Mouse (Mus musculus): ENCODE measurements around the gene Gm17268. TPM values are rescaled to one million over a fixed set of nuclear protein-coding genes. Genes with fewer than 3 reads are reported as not detected.
A peak's percentile ranks its signal among the peaks of the same experiment; 100 is the strongest.

Gene Gm17268
- not detected for total RNA-seq (2022)

DNA sequence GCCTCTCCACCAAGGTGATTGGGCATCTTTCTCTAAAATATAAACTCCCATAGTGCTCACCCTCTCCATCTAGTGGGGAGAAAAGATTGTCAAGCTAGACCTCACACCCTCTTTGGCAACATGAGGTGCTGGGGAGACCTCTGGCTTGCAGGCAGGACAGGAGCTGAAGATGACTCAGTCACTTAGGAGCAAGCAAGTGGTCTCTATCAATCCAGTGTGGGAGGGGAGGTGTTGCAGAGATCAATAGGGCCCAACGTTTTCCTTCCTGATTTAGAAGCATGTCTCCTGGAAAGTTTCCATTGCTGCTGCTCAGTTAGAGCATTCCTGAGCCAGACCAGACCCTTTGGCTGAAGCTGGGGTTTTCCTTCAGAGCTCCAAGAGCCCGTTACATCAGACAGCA is at the start of gene Gm17268:
Gm17268 (minus strand) TSS at position 28 of the 400 bp plus-strand sequence.
- no peak for DNase-seq (ENCODE audit: low spot score in 2 of 2)

GRCm38 (mm10) chr11:82084360-82084759 is 46.0 kb upstream of the Gm17268 start:
- DNase-seq (ENCODE audit: low spot score in 2 of 2) = no peak

GRCm38 (mm10) chr11:82080865-82081264 is 42.5 kb upstream of the Gm17268 start:
- no peak for DNase-seq (ENCODE audit: low spot score in 2 of 2)

DNA sequence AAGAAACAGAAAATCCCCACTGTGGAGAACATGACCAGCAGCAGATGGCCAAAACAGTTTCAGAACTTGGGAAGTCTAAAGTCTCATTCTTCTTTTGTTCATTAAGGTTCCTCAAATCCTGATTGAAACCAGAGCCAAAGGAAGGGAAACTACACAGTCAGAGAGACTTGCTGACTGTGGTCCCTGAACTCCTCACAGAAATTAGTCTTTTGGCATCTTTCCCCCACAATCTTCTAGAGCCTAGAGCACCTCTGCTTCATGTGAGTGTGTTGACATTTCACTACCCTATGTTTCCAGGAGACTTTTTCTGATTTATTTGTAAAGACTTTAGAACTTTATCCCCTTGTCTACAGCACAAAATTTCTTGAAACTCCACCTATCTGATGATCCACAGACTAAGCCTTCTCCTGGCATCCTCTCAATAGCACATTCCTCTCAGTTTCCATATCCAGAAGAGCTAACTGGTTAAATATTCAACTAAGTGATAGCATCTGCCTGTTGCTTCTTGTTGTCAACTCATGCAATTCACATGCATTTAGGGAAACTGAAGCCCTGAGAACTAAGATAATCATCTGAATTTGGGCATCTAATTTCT is 39.9 kb upstream of the Gm17268 start:
- DNase-seq (ENCODE audit: low spot score in 2 of 2) = no peak

- DNase-seq (ENCODE audit: low spot score in 2 of 2) = no peak
Observed at GRCm38 (mm10) chr11:82077031-82077430, 38.7 kb upstream of the Gm17268 start.

GRCm38 (mm10) chr11:82073686-82074085 is 35.3 kb upstream of the Gm17268 start:
- no peak for DNase-seq (ENCODE audit: low spot score in 2 of 2)

DNA sequence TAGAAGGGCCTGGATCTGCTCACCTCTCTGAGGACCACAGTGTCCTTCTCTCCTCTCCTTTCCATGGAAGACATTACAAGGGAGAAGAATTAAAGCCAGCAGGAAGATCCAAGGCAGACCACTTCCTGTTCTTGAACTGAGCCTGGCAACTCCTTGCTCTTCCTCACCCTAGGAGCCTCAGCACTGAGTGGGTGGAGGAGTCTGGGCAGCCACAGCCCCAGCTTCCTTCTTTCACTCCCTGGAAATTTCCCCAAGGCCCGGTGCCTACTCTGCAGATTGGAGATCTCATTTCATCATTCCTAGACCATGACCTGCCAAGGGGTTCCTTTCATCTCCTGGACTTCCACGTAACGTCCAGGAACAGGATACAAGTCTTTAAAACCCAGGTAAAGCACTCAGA is 34.6 kb upstream of the Gm17268 start:
- no peak for DNase-seq (ENCODE audit: low spot score in 2 of 2)

- no peak for DNase-seq (ENCODE audit: low spot score in 2 of 2)
Observed at GRCm38 (mm10) chr11:82072374-82072773, 34.0 kb upstream of the Gm17268 start.

GRCm38 (mm10) chr11:82071076-82071475 is 32.7 kb upstream of the Gm17268 start:
- DNase-seq (ENCODE audit: low spot score in 2 of 2) = no peak

DNA sequence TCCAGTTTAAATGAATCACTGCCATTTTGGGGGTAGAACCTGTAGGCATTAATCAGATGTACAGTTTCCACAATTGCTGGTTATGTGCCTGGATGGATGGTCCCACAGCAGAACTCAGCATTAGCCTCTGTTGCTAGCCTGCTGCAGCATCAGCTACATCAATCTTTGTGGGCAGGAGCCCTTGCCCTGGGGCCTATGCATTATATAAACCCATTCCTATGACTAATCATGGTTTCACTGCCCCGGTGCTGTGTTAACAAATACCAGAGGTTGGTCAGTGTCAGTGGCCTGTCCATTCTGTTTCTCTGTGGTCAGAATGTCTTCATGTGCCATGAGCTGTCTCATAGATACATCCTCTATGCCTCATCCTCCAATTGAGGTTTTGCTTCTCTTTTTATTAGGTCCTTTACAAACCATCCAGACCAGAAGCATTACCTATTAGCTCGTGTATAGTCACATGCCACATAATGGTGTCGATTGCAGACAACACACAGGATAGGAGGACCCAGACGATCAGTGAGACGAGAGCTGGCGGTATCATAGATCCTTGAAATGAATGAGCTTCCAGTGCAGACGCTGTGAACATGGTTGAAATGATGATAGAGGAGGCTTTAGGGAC is 28.7 kb upstream of the Gm17268 start:
- no peak for DNase-seq (ENCODE audit: low spot score in 2 of 2)

GRCm38 (mm10) chr11:82063454-82063853 is 25.1 kb upstream of the Gm17268 start:
- no peak for DNase-seq (ENCODE audit: low spot score in 2 of 2)

DNA sequence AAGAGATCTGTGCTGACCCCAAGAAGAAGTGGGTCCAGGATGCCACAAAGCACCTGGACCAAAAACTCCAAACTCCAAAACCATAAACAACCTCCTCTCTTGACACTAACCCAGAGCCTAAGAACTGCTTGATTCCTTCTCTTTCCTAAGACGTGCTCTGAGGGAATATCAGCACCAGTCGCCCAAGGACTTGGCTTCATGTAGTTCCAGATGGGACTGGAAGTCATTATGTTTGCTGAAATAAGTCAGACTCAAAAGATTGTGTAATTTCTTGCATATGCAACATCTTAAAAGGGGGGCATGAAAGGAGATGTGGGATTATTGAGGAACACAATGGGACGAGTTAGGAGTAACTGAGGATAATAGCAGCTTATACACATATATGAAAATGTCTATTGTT is 23.9 kb upstream of the Gm17268 start:
- DNase-seq (ENCODE audit: low spot score in 2 of 2) = no peak

DNA sequence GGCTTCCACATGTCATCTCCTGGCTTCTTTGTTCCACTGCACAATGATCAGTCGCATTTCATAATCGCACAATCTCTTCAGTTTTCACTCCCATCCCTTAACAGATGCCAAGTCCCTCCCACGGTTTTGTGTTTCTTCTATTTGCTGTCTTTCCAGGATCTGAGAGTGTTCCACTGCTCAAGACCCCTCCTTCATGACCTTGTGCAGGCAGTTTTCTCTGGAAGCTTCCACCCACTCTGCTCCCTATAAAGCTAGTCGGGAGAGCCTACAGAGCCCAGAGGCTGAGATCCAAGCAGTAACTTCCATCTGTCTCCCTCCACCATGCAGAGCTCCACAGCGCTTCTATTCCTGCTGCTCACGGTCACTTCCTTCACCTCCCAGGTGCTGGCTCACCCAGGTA is 19.3 kb upstream of the Gm17268 start, which contains the start of gene Ccl11:
Ccl11 (plus strand) TSS at position 178 of the 400 bp plus-strand sequence.
- DNase-seq (ENCODE audit: low spot score in 2 of 2) = peak in 1 of 2 experiments; percentile 19

DNA sequence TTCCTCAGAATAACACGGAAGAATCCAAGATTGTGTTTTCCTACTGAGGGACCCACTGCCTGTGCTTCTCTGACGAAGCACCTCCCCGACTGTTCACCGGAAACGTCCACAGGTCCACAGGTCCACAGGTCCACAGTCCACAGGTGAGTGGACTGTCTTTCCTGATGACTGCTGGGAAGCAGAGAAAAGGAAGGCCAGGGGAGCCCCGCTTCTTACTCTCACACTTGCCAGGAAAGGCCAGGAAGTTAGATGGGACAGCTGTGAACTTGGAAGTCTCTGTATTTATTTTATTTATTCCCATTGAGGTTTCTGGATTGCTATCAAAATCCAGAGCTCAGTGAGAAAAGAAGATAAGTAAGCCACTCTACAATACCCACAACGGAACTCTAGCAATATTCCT is 15.5 kb upstream of the Gm17268 start:
- no peak for DNase-seq (ENCODE audit: low spot score in 2 of 2)

DNA sequence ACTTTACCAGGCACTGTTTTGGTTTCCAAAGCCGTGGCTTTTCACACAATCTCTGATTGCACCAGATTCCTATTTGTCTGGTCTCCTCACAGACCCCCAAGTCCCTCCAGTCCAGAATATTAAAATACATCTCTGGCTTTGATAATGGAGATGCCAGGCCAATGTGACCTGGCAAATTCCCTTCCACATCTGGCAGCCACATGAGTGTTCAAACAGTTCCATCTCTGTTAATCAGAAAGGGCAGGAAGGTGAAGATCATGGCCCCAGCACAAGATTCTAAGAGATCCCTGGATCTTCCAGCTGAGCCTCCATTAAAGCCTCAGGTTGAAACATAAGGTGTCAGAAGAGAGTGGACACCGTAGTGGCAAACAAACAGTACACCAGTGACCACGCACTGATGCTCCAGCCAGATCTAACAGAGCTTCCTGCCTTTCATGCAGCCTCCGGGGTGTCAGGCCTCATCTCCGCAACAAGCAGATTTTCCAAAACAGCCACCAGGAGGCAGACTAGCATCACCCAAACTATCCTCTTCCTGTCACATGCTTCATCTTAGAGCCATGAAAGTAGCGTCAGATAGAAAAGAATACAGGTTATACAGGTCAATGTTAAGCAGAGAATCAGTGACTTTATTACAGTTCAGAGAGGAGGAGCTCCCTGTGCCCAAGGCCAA is 9.5 kb upstream of the Gm17268 start:
- no peak for DNase-seq (ENCODE audit: low spot score in 2 of 2)

DNA sequence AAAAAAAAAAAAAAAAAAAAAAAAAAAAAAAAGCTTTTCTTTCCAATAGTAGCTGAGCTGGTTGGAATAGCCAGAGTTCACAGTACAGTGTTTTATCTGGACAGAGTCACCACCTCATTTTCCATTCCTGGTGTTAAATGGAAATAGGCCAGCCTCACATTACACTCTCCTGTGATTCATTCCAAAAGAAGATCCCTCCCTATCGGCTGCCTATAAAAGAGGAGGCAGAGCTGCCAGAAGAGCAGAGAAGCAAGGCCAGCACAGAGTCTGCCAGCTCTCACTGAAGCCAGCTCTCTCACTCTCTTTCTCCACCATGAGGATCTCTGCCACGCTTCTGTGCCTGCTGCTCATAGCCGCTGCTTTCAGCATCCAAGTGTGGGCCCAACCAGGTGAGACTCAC is 7.1 kb upstream of the Gm17268 start, which contains the start of gene Ccl7:
Ccl7 (plus strand) TSS at position 242 of the 400 bp plus-strand sequence.
- DNase-seq (ENCODE audit: low spot score in 2 of 2) = no peak

DNA sequence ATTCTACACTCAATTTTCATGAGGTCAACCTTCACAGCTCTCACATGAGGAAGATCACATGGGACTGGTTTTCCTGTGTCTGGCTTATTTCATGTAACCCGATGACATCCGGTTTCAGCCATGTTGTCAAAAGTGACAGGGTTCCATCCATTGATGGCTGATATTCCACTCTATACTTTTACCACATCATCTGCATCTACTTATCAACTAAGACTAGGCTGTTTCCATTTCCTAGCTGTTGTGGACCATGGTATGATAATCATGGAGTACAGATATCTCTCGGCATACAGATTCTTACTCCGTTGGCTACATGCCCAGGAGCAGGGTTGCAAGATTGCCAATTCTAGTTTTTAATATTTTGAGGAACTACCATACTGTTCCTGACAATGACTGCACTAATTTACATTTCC is 3.3 kb upstream of the Gm17268 start:
- no peak for DNase-seq (ENCODE audit: low spot score in 2 of 2)

GRCm38 (mm10) chr11:82039132-82039660 is 834 bp upstream of the Gm17268 start:
- no peak for DNase-seq (ENCODE audit: low spot score in 2 of 2)

DNA sequence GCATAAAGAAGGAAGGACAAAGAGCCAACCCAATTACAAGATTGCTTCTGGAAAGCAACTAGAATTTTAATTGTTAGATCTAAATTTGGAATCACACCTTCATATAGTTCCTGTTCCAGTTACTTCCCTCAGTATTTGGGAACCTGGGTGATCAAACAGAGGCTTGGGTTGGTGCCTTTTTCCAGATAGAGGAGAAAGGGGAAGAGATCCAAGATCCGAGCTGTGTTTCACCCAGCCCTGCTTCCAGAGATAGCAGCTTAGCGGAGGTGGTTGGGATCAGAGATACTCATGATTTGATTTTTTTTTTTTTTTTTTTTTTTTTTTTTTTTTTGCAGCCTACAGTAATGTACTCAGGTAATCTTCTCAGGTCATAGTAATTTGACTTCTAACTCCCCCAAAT is 2.5 kb downstream of the Gm17268 start:
- DNase-seq (ENCODE audit: low spot score in 2 of 2) = no peak

DNA sequence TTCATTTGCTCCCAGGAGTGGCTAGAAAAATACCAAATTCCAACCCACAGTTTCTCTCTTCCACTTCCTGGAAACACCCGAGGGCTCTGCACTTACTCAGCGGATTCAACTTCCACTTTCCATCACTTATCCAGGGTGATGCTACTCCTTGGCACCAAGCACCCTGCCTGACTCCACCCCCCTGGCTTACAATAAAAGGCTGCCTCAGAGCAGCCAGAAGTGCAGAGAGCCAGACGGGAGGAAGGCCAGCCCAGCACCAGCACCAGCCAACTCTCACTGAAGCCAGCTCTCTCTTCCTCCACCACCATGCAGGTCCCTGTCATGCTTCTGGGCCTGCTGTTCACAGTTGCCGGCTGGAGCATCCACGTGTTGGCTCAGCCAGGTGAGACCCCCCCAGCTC is 3.0 kb downstream of the Gm17268 start, which contains the start of gene Ccl2:
Ccl2 (plus strand) TSS at position 216 of the 400 bp plus-strand sequence.
- DNase-seq (ENCODE audit: low spot score in 2 of 2) = peak; percentile 41 to 50

DNA sequence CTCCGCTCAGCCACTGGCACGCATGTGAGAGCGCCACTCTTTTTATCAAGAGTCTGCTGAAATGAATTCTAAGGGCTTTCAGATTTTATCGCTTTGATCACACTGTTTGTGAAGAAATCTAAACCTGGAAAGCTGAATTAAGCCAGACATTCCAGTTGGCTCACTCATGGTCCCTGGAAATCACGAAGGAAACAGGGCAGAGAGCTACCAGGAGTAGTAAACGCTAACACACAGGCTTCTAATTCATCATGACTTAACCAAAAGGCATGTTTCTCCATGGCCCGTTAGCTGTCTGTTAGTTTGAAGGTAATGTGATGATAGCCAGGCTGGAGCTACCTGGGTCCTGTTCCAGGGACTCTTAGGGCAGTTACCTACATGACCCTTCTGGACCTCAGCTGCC is 3.9 kb downstream of the Gm17268 start:
- DNase-seq (ENCODE audit: low spot score in 2 of 2) = no peak

GRCm38 (mm10) chr11:82032678-82033344 is 5.6 kb downstream of the Gm17268 start:
- DNase-seq (ENCODE audit: low spot score in 2 of 2) = no peak
